Mouse (Mus musculus): ENCODE measurements around the gene Ccdc39. TPM values are rescaled to one million over a fixed set of nuclear protein-coding genes. Genes with fewer than 3 reads are reported as not detected.

Ccdc39 gene
- 2.9 and 3.0 TPM in 2 replicates for polyA plus RNA-seq (2014; fragmentation: Nextera tagmentation; extraction: Ambion mirVana)

GRCm38 (mm10) chr3:33843801-33844632, at the start of gene Ccdc39:
Gene Ccdc39, minus strand, starts transcription at chr3:33844310.
- Histone ChIP-seq H3K27ac (ENCODE audit: low read depth) (no peak within 1 kb of the TSS), H3K4me3 (ENCODE audit: low read depth, low read length) (peak within 1 kb of the TSS; percentile 51), H3K36me3 (ENCODE audit: control insufficient read depth, insufficient read depth, low read length) (no peaks in the 10 kb centered on the region), H3K9me3 (ENCODE audit: control insufficient read depth, low read length) (no peaks in the 10 kb centered on the region), H3K27me3 (replicated peaks; ENCODE audit: control insufficient read depth, insufficient read depth, low read length) (no peaks in the 10 kb centered on the region), H3K4me2 (ENCODE audit: low read length) (peak within 1 kb of the TSS; percentile 93), H3K9ac (ENCODE audit: low read length) (peak within 1 kb of the TSS; percentile 48), H3K4me1 (replicated peaks; ENCODE audit: control insufficient read depth, insufficient read depth, low read length) (no peaks in the 10 kb centered on the region)
- peak; percentile 81 for DNase-seq (ENCODE audit: low spot score)
- 5% methylated on average over 26 of the region's 26 CpGs for WGBS
- ATAC-seq (replicated peaks; ENCODE audit: low FRiP score, low TSS enrichment, low read depth): peak; percentile 86

GRCm38 (mm10) chr3:33893433-33893832, 49.3 kb upstream of the Ccdc39 start:
- H3K4me2 ChIP-seq (ENCODE audit: low read length): no peak overlapping the region
- WGBS: 85% methylated on average over 5 of the region's 5 CpGs

GRCm38 (mm10) chr3:33887438-33887837, 43.3 kb upstream of the Ccdc39 start:
- Histone ChIP-seq H3K27ac (ENCODE audit: low read depth) (no peak overlapping the region), H3K36me3 (ENCODE audit: control insufficient read depth, insufficient read depth, low read length) (no peaks in the 10 kb centered on the region), H3K27me3 (replicated peaks; ENCODE audit: control insufficient read depth, insufficient read depth, low read length) (no peaks in the 10 kb centered on the region), H3K4me2 (ENCODE audit: low read length) (no peak overlapping the region), H3K4me1 (replicated peaks; ENCODE audit: control insufficient read depth, insufficient read depth, low read length) (no peaks in the 10 kb centered on the region), H3K4me3 (ENCODE audit: low read depth, low read length) (no peak overlapping the region), H3K9ac (ENCODE audit: low read length) (no peak overlapping the region), H3K9me3 (ENCODE audit: control insufficient read depth, low read length) (no peaks in the 10 kb centered on the region)
- WGBS: 30% methylated on average over 8 of the region's 8 CpGs
- no peak for DNase-seq (ENCODE audit: low spot score)
- ATAC-seq (replicated peaks; ENCODE audit: low FRiP score, low TSS enrichment, low read depth): no peak

More at GRCm38 (mm10) chr3:33893433-33893832, 49.3 kb upstream of the Ccdc39 start:
- no peak overlapping the region for H3K27ac ChIP-seq (ENCODE audit: low read depth)
- DNase-seq (ENCODE audit: low spot score) (no peak), ATAC-seq (replicated peaks; ENCODE audit: low FRiP score, low TSS enrichment, low read depth) (no peak)
- H3K4me1 ChIP-seq (replicated peaks; ENCODE audit: control insufficient read depth, insufficient read depth, low read length): no peaks in the 10 kb centered on the region
- no peaks in the 10 kb centered on the region for H3K36me3 ChIP-seq (ENCODE audit: control insufficient read depth, insufficient read depth, low read length)
- no peaks in the 10 kb centered on the region for H3K9me3 ChIP-seq (ENCODE audit: control insufficient read depth, low read length)
- no peak overlapping the region for H3K9ac ChIP-seq (ENCODE audit: low read length)
- no peak overlapping the region for H3K4me3 ChIP-seq (ENCODE audit: low read depth, low read length)
- no peaks in the 10 kb centered on the region for H3K27me3 ChIP-seq (replicated peaks; ENCODE audit: control insufficient read depth, insufficient read depth, low read length)

- Histone ChIP-seq H3K4me3 (ENCODE audit: low read depth, low read length) (no peak overlapping the region), H3K36me3 (ENCODE audit: control insufficient read depth, insufficient read depth, low read length) (no peaks in the 10 kb centered on the region), H3K27ac (ENCODE audit: low read depth) (no peak overlapping the region), H3K27me3 (replicated peaks; ENCODE audit: control insufficient read depth, insufficient read depth, low read length) (no peaks in the 10 kb centered on the region), H3K4me1 (replicated peaks; ENCODE audit: control insufficient read depth, insufficient read depth, low read length) (no peaks in the 10 kb centered on the region), H3K4me2 (ENCODE audit: low read length) (no peak overlapping the region), H3K9me3 (ENCODE audit: control insufficient read depth, low read length) (no peaks in the 10 kb centered on the region), H3K9ac (ENCODE audit: low read length) (no peak overlapping the region)
- no peak for ATAC-seq (replicated peaks; ENCODE audit: low FRiP score, low TSS enrichment, low read depth)
- 89% methylated on average over 6 of the region's 6 CpGs for WGBS
- DNase-seq (ENCODE audit: low spot score): no peak
Measured at GRCm38 (mm10) chr3:33883105-33883504, 39.0 kb upstream of the Ccdc39 start.

GRCm38 (mm10) chr3:33882695-33883094, 38.6 kb upstream of the Ccdc39 start:
- H3K36me3 ChIP-seq (ENCODE audit: control insufficient read depth, insufficient read depth, low read length): no peaks in the 10 kb centered on the region
- no peaks in the 10 kb centered on the region for H3K27me3 ChIP-seq (replicated peaks; ENCODE audit: control insufficient read depth, insufficient read depth, low read length)
- H3K9ac ChIP-seq (ENCODE audit: low read length): no peak overlapping the region
- no peak for DNase-seq (ENCODE audit: low spot score)
- no peak for ATAC-seq (replicated peaks; ENCODE audit: low FRiP score, low TSS enrichment, low read depth)
- H3K9me3 ChIP-seq (ENCODE audit: control insufficient read depth, low read length): no peaks in the 10 kb centered on the region
- no peak overlapping the region for H3K4me3 ChIP-seq (ENCODE audit: low read depth, low read length)
- H3K4me2 ChIP-seq (ENCODE audit: low read length): no peak overlapping the region
- no peaks in the 10 kb centered on the region for H3K4me1 ChIP-seq (replicated peaks; ENCODE audit: control insufficient read depth, insufficient read depth, low read length)
- WGBS: 75% methylated on average over 2 of the region's 2 CpGs
- H3K27ac ChIP-seq (ENCODE audit: low read depth): no peak overlapping the region

- no peak for ATAC-seq (replicated peaks; ENCODE audit: low FRiP score, low TSS enrichment, low read depth)
- 89% methylated on average over 6 of the region's 6 CpGs for WGBS
- Histone ChIP-seq H3K27ac (ENCODE audit: low read depth) (no peak overlapping the region), H3K4me2 (ENCODE audit: low read length) (no peak overlapping the region), H3K4me3 (ENCODE audit: low read depth, low read length) (no peak overlapping the region), H3K36me3 (ENCODE audit: control insufficient read depth, insufficient read depth, low read length) (no peaks in the 10 kb centered on the region), H3K9ac (ENCODE audit: low read length) (no peak overlapping the region), H3K4me1 (replicated peaks; ENCODE audit: control insufficient read depth, insufficient read depth, low read length) (no peaks in the 10 kb centered on the region), H3K27me3 (replicated peaks; ENCODE audit: control insufficient read depth, insufficient read depth, low read length) (no peaks in the 10 kb centered on the region), H3K9me3 (ENCODE audit: control insufficient read depth, low read length) (no peaks in the 10 kb centered on the region)
- no peak for DNase-seq (ENCODE audit: low spot score)
Measured at GRCm38 (mm10) chr3:33878661-33879060, 34.6 kb upstream of the Ccdc39 start.

GRCm38 (mm10) chr3:33874456-33875286, 30.6 kb upstream of the Ccdc39 start:
- Histone ChIP-seq H3K36me3 (ENCODE audit: control insufficient read depth, insufficient read depth, low read length) (no peaks in the 10 kb centered on the region), H3K9me3 (ENCODE audit: control insufficient read depth, low read length) (no peaks in the 10 kb centered on the region), H3K4me2 (ENCODE audit: low read length) (no peak overlapping the region), H3K27ac (ENCODE audit: low read depth) (no peak overlapping the region), H3K4me3 (ENCODE audit: low read depth, low read length) (no peak overlapping the region), H3K9ac (ENCODE audit: low read length) (no peak overlapping the region), H3K4me1 (replicated peaks; ENCODE audit: control insufficient read depth, insufficient read depth, low read length) (no peaks in the 10 kb centered on the region), H3K27me3 (replicated peaks; ENCODE audit: control insufficient read depth, insufficient read depth, low read length) (no peaks in the 10 kb centered on the region)
- DNase-seq (ENCODE audit: low spot score) (no peak), ATAC-seq (replicated peaks; ENCODE audit: low FRiP score, low TSS enrichment, low read depth) (no peak)
- 70% methylated on average over 12 of the region's 12 CpGs for WGBS

- 81% methylated on average over 7 of the region's 7 CpGs for WGBS
Measured at GRCm38 (mm10) chr3:33873837-33874236, 29.7 kb upstream of the Ccdc39 start.

More at GRCm38 (mm10) chr3:33873837-33874236, 29.7 kb upstream of the Ccdc39 start:
- no peak for DNase-seq (ENCODE audit: low spot score)
- Histone ChIP-seq H3K36me3 (ENCODE audit: control insufficient read depth, insufficient read depth, low read length) (no peaks in the 10 kb centered on the region), H3K9me3 (ENCODE audit: control insufficient read depth, low read length) (no peaks in the 10 kb centered on the region), H3K27ac (ENCODE audit: low read depth) (no peak overlapping the region), H3K4me3 (ENCODE audit: low read depth, low read length) (no peak overlapping the region), H3K4me2 (ENCODE audit: low read length) (no peak overlapping the region), H3K9ac (ENCODE audit: low read length) (no peak overlapping the region), H3K27me3 (replicated peaks; ENCODE audit: control insufficient read depth, insufficient read depth, low read length) (no peaks in the 10 kb centered on the region), H3K4me1 (replicated peaks; ENCODE audit: control insufficient read depth, insufficient read depth, low read length) (no peaks in the 10 kb centered on the region)
- ATAC-seq (replicated peaks; ENCODE audit: low FRiP score, low TSS enrichment, low read depth): no peak
